Mouse (Mus musculus) intestine, embryonic 16.5 days (tissue): ENCODE data around the gene Setmar. TPM values are rescaled to one million over a fixed set of nuclear protein-coding genes. Genes with fewer than 3 reads are reported as not detected.

Source experiments
- polyA plus RNA-seq: library from polyadenylated mRNA; unstranded; fragments of >200 nt; fragmentation: Nextera tagmentation; extraction: Ambion mirVana; gene quantifications from 2 replicates; pipeline ENCODE4 v1.2.1, GENCODE M21; 2015

Setmar gene
- polyA plus RNA-seq, 1 experiment from 2014 or later: 6.5 TPM

Other genes starting within 250 kb of the Setmar start
- 21.3 and 22.1 TPM in 2 replicates for gene Sumf1, start 120.5 kb downstream of the Setmar start, polyA plus RNA-seq
- gene Itpr1, start 148.1 kb downstream of the Setmar start, polyA plus RNA-seq: 5.9 and 6.2 TPM in 2 replicates